Mouse (Mus musculus) embryonic facial prominence, embryonic 15.5 days (tissue): ENCODE data around the gene Pdzd8. TPM values are rescaled to one million over a fixed set of nuclear protein-coding genes. Genes with fewer than 3 reads are reported as not detected.

Experiments used
- polyA plus RNA-seq: library from polyadenylated mRNA; unstranded; fragments of >200 nt; fragmentation: Nextera tagmentation; extraction: Ambion mirVana; gene quantifications from 2 replicates; pipeline ENCODE4 v1.2.1, GENCODE M21; 2015

Gene Pdzd8
- polyA plus RNA-seq, 1 experiment from 2014 or later = 10.1 TPM

Other genes with a start within 250 kb of the Pdzd8 start
- gene Vax1, start 175.7 kb downstream of the Pdzd8 start, polyA plus RNA-seq = 0.27 and 0.43 TPM in 2 replicates
- gene Kcnk18, start 126.6 kb downstream of the Pdzd8 start, polyA plus RNA-seq = not detected in 2 replicates
- gene Slc18a2, start 84.9 kb downstream of the Pdzd8 start, polyA plus RNA-seq = 7.9 and 8.6 TPM in 2 replicates
- 13.0 and 35.2 TPM in 2 replicates for gene Rps12-ps3, start 23.5 kb downstream of the Pdzd8 start, polyA plus RNA-seq
- 15.6 and 18.2 TPM in 2 replicates for gene Emx2, start 112.6 kb upstream of the Pdzd8 start, polyA plus RNA-seq